Mouse (Mus musculus) hindbrain, embryonic 12.5 days (tissue): ENCODE measurements around the gene Znfx1. TPM values are rescaled to one million over a fixed set of nuclear protein-coding genes. Genes with fewer than 3 reads are reported as not detected.

Source experiments
- ATAC-seq: fragments of 200-750 bp; cut with Nextera tagmentation; 2 replicates; pipeline ENCODE4 v1.8.0; 2017; ENCODE audit warnings: moderate TSS enrichment; ENCODE audit not compliant: low FRiP score
- H3K27ac ChIP-seq: fragments of 300-500 bp; sonication (generic); 2 replicates; pipeline ENCODE4 v1.5.1; 2016; ENCODE audit warnings: mild to moderate bottlenecking
- H3K27me3 ChIP-seq: fragments of 300-500 bp; sonication (generic); 2 replicates; pipeline ENCODE4 v1.6.1; 2016; ENCODE audit warnings: mild to moderate bottlenecking
- H3K36me3 ChIP-seq: fragments of 300-500 bp; sonication (generic); 2 replicates; pipeline ENCODE4 v1.6.1; 2016; ENCODE audit warnings: mild to moderate bottlenecking
- H3K4me1 ChIP-seq: fragments of 300-500 bp; sonication (generic); 2 replicates; pipeline ENCODE4 v1.6.1; 2016
- H3K4me2 ChIP-seq: fragments of 300-500 bp; sonication (generic); replicated peaks from 2 replicates; pipeline ENCODE4 v1.6.1; 2016; ENCODE audit warnings: mild to moderate bottlenecking
- H3K4me3 ChIP-seq: fragments of 300-500 bp; sonication (generic); 2 replicates; pipeline ENCODE4 v1.5.1; 2016; ENCODE audit warnings: mild to moderate bottlenecking
- H3K9ac ChIP-seq: fragments of 300-500 bp; sonication (generic); 2 replicates; pipeline ENCODE4 v1.6.1; 2016; ENCODE audit warnings: mild to moderate bottlenecking, moderate library complexity
- H3K9me3 ChIP-seq: fragments of 300-500 bp; sonication (generic); replicated peaks from 2 replicates; pipeline ENCODE4 v1.6.1; 2016; ENCODE audit warnings: mild to moderate bottlenecking
- WGBS: fragments of 180-500 bp; shearing (Covaris S2); methylation state at CpG from one replicate; pipeline ENCODE4 v1.1.7; 2016; 5-methylcytosine and 5-hydroxymethylcytosine counted together
- polyA plus RNA-seq: library from polyadenylated mRNA; unstranded; fragments of >200 nt; fragmentation: Nextera tagmentation; extraction: Ambion mirVana; gene quantifications from 2 replicates; pipeline ENCODE4 v1.2.1, GENCODE M21; 2016

Znfx1 gene
- polyA plus RNA-seq, 1 experiment from 2014 or later, result 9.7 TPM

- Histone ChIP-seq H3K4me3 (no peak overlapping the region), H3K36me3 (peaks cover 46% of the 10 kb centered on the region), H3K27ac (no peak overlapping the region), H3K27me3 (no peaks in the 10 kb centered on the region), H3K4me1 (peaks cover 21% of the 10 kb centered on the region), H3K9ac (no peak overlapping the region), H3K4me2 (no peak overlapping the region), H3K9me3 (no peaks in the 10 kb centered on the region)
- WGBS, result 60% methylated on average over 3 of the region's 3 CpGs
- ATAC-seq, result no peak
Observed at GRCm38 (mm10) chr2:167058814-167059387, 3.9 kb downstream of the Znfx1 start.

- H3K4me1 ChIP-seq, result peaks cover 26% of the 10 kb centered on the region
- no peak for ATAC-seq
- H3K9ac ChIP-seq, result no peak overlapping the region
- no peak overlapping the region for H3K4me3 ChIP-seq
- H3K4me2 ChIP-seq, result no peak overlapping the region
- H3K27ac ChIP-seq, result no peak overlapping the region
- no peaks in the 10 kb centered on the region for H3K27me3 ChIP-seq
- H3K9me3 ChIP-seq, result no peaks in the 10 kb centered on the region
- peaks cover 48% of the 10 kb centered on the region for H3K36me3 ChIP-seq
- WGBS, result 72% methylated on average over 3 of the region's 3 CpGs
Observed at GRCm38 (mm10) chr2:167058201-167058600, 4.6 kb downstream of the Znfx1 start.

DNA sequence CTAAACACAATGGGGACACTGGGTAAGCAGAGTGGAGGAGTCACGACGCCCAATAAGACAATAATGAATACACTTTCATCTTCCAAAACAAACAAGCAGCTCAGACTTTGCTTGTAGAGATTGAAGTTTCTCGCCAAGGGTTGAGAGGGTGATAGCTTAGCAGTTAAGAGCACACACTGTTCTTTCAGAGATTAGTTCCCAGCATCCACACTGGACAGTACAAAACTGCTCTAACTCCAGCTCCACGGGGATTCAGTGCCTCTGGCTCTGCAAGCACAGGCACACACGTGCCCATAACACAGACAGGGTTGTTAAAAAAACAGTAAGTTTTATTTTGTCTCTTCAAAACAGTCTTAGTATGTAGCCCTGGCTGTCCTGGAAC lies 5.9 kb downstream of the Znfx1 start:
- Histone ChIP-seq H3K4me2 (no peak overlapping the region), H3K9ac (no peak overlapping the region), H3K9me3 (no peaks in the 10 kb centered on the region), H3K4me1 (peaks cover 28% of the 10 kb centered on the region), H3K27me3 (no peaks in the 10 kb centered on the region), H3K27ac (no peak overlapping the region), H3K4me3 (no peak overlapping the region), H3K36me3 (peaks cover 56% of the 10 kb centered on the region)
- ATAC-seq, result no peak
- WGBS, result 90% methylated on average over 5 of the region's 5 CpGs

GRCm38 (mm10) chr2:167056210-167056941 lies 6.4 kb downstream of the Znfx1 start:
- peaks cover 62% of the 10 kb centered on the region for H3K36me3 ChIP-seq
- H3K4me2 ChIP-seq, result no peak overlapping the region
- no peaks in the 10 kb centered on the region for H3K27me3 ChIP-seq
- H3K4me3 ChIP-seq, result no peak overlapping the region
- 95% methylated on average over 15 of the region's 15 CpGs for WGBS
- H3K9me3 ChIP-seq, result no peaks in the 10 kb centered on the region
- H3K9ac ChIP-seq, result no peak overlapping the region
- ATAC-seq, result no peak
- peaks cover 22% of the 10 kb centered on the region for H3K4me1 ChIP-seq
- no peak overlapping the region for H3K27ac ChIP-seq

DNA sequence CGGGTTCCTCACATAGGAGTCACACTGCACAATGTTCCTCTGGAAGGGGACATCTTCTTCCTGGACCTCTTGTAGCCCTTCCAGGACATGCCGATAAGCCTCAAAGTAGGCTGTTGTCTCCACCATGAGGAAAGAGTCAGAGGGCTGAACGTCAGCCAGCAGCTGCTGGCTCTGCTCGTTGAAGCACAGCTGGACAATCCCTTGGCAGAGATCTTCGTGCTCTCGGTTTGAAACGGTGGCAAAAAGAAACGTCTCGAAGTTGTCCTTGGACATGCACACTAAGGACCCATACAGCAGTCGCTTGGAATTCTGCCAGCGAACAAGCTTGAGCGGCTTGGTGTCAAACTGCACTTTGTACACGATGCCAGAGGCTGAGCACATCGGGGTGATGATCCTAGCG lies 7.4 kb downstream of the Znfx1 start:
- Histone ChIP-seq H3K4me3 (no peak overlapping the region), H3K9ac (no peak overlapping the region), H3K27ac (no peak overlapping the region), H3K4me1 (peaks cover 14% of the 10 kb centered on the region), H3K4me2 (no peak overlapping the region), H3K9me3 (no peaks in the 10 kb centered on the region), H3K27me3 (no peaks in the 10 kb centered on the region), H3K36me3 (peaks cover 67% of the 10 kb centered on the region)
- no peak for ATAC-seq
- 94% methylated on average over 15 of the region's 15 CpGs for WGBS

- WGBS, result 80% methylated on average over 9 of the region's 9 CpGs
- no peak overlapping the region for H3K4me3 ChIP-seq
- H3K4me2 ChIP-seq, result no peak overlapping the region
- peaks cover 79% of the 10 kb centered on the region for H3K36me3 ChIP-seq
- no peaks in the 10 kb centered on the region for H3K27me3 ChIP-seq
- no peak overlapping the region for H3K9ac ChIP-seq
- no peak for ATAC-seq
- H3K9me3 ChIP-seq, result no peaks in the 10 kb centered on the region
- peaks cover 9% of the 10 kb centered on the region for H3K4me1 ChIP-seq
- no peak overlapping the region; the same call in 1 of the 2 replicates for H3K27ac ChIP-seq
Observed at GRCm38 (mm10) chr2:167053127-167053844, 9.5 kb downstream of the Znfx1 start.

DNA sequence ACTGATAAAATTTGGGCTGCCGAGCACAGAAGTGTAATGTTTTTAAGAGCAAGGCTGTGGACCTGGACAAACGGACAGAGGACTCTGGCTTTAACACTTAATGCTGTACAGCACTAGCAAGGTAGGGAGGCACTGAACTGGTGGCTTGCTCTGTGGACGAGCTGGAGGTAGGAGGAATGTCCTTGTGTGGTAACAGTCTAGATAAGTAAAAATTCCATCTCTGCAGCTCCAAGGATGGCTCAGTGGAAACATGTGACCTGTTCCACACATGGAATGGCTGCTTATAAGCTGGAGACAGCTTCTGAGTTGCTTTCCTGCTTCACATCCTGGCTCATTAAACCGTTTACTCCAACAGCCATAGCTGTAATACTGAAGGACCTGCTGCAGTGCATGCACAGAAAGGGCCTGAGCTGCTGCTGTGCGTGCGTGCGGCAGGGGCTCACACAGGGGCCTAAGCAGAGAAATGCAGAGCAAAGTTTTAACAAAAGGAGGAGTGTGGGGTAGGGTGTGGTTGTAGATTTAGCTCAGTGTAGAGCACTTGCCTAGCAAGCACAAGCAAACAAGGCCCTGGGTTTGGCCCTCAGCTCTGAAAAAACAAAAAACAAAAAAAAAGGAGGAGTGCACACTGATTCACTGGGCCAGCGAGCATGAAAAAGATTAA lies 14.0 kb downstream of the Znfx1 start:
- no peaks in the 10 kb centered on the region for H3K9me3 ChIP-seq
- H3K9ac ChIP-seq, result no peak overlapping the region
- no peak for ATAC-seq
- H3K4me2 ChIP-seq, result no peak overlapping the region
- no peak overlapping the region for H3K4me3 ChIP-seq
- WGBS, result 90% methylated on average over 8 of the region's 8 CpGs
- H3K4me1 ChIP-seq, result peaks cover 9% of the 10 kb centered on the region
- H3K27ac ChIP-seq, result no peak overlapping the region
- H3K36me3 ChIP-seq, result peaks cover 78% of the 10 kb centered on the region
- H3K27me3 ChIP-seq, result no peaks in the 10 kb centered on the region

DNA sequence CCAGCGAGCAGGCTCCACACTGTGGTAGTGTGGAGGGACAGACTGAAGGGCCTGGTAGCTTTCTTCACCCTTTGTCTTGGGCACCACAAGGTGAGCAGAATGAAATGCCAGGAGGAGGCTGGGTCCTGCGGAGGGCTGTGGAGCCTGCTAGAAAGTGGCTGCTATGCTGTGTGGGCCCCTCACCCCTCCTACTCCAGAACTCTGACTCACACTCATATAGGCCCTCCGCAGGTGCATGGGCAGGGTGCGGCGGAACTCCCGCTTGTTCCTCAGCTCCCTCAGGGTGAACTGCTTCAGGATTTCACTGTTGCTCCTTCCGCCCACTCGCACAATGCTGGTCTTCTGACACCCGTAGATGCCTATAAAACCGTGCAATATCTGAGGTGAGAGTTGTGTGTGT lies 14.6 kb downstream of the Znfx1 start:
- no peak overlapping the region for H3K9ac ChIP-seq
- no peak overlapping the region for H3K4me3 ChIP-seq
- 95% methylated on average over 10 of the region's 10 CpGs for WGBS
- H3K4me1 ChIP-seq, result peaks cover 4% of the 10 kb centered on the region; the same call in 1 of the 2 replicates
- H3K27me3 ChIP-seq, result no peaks in the 10 kb centered on the region
- H3K36me3 ChIP-seq, result peaks cover 83% of the 10 kb centered on the region
- ATAC-seq, result no peak
- H3K9me3 ChIP-seq, result no peaks in the 10 kb centered on the region
- H3K4me2 ChIP-seq, result no peak overlapping the region
- no peak overlapping the region for H3K27ac ChIP-seq

GRCm38 (mm10) chr2:167043400-167044121 lies 19.3 kb downstream of the Znfx1 start:
- 97% methylated on average over 12 of the region's 12 CpGs for WGBS
- Histone ChIP-seq H3K36me3 (peaks cover 93% of the 10 kb centered on the region), H3K9me3 (no peaks in the 10 kb centered on the region), H3K9ac (no peak overlapping the region), H3K27me3 (no peaks in the 10 kb centered on the region), H3K4me1 (no peaks in the 10 kb centered on the region), H3K4me3 (no peak overlapping the region), H3K4me2 (no peak overlapping the region), H3K27ac (no peak overlapping the region)
- ATAC-seq, result no peak

DNA sequence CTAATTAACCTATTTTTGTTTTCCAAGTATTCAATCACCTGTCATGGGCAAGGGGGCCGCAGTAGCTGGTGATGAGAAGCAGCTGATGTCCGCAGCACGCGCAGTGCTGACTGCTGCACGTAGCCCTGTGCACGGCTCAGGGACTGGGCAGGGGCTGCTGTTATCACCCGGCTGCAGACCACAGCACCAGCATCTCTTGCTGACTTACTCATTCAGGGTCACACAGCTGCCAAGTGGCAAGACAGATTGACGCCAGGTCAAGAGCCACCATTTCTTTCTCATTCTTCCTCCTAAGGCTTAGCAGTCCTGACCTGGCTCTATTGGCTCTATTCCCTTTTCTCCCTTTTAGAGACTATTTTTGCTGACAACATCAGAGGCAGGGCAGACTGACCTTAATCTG lies 23.4 kb downstream of the Znfx1 start:
- Histone ChIP-seq H3K27ac (no peak overlapping the region), H3K36me3 (peaks cover 99% of the 10 kb centered on the region), H3K9ac (no peak overlapping the region), H3K4me1 (no peaks in the 10 kb centered on the region), H3K9me3 (no peaks in the 10 kb centered on the region), H3K4me3 (no peak overlapping the region), H3K27me3 (no peaks in the 10 kb centered on the region), H3K4me2 (no peak overlapping the region)
- ATAC-seq, result no peak
- 79% methylated on average over 8 of the region's 8 CpGs for WGBS

DNA sequence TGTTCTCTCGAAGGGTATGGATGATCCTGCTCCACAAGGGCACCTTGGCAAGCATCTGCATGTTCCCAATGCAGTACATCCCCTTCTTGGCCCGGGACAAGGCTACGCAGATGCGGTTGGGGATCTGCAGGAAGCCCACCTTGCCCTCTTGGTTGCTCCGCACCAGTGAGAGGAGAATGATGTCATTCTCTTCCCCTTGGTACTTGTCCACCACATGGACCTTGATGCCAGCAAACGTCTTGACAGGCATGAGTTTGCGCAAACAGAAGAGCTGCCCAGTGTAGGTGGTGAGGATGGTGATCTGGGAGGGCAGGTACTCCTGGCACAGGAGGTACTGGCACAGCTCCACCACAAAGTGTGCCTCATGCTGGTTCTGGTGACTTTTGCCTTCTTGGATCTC lies 24.1 kb downstream of the Znfx1 start:
- Histone ChIP-seq H3K27me3 (no peaks in the 10 kb centered on the region), H3K4me3 (no peak overlapping the region), H3K9me3 (no peaks in the 10 kb centered on the region), H3K4me1 (no peaks in the 10 kb centered on the region), H3K36me3 (peaks cover 99% of the 10 kb centered on the region), H3K9ac (no peak overlapping the region), H3K27ac (no peak overlapping the region), H3K4me2 (no peak overlapping the region)
- ATAC-seq, result no peak
- WGBS, result 94% methylated on average over 7 of the region's 7 CpGs

GRCm38 (mm10) chr2:167038297-167038696 lies 24.5 kb downstream of the Znfx1 start:
- Histone ChIP-seq H3K27ac (no peak overlapping the region), H3K4me1 (no peaks in the 10 kb centered on the region), H3K9me3 (no peaks in the 10 kb centered on the region), H3K4me3 (no peak overlapping the region), H3K4me2 (no peak overlapping the region), H3K9ac (no peak overlapping the region), H3K36me3 (peaks cover 99% of the 10 kb centered on the region), H3K27me3 (no peaks in the 10 kb centered on the region)
- ATAC-seq, result no peak
- 96% methylated on average over 6 of the region's 6 CpGs for WGBS
